Mouse (Mus musculus) kidney, adult 9 months (tissue): ENCODE results near the gene Rps6kl1.

ENCODE experiments used
- DNase-seq: peaks from one replicate; pipeline ENCODE4 v3.0.0; 2022

Gene Rps6kl1

GRCm38 (mm10) chr12:85101521-85102106 is 49.5 kb downstream of the Rps6kl1 start:
- DNase-seq: no peak

- no peak for DNase-seq
Observed at GRCm38 (mm10) chr12:85101001-85101400, 50.1 kb downstream of the Rps6kl1 start.

GRCm38 (mm10) chr12:85095859-85096258 is 55.2 kb downstream of the Rps6kl1 start:
- DNase-seq: no peak

- DNase-seq: no peak
Observed at GRCm38 (mm10) chr12:85095146-85095545, 55.9 kb downstream of the Rps6kl1 start.

GRCm38 (mm10) chr12:85094706-85095105 is 56.4 kb downstream of the Rps6kl1 start:
- DNase-seq: no peak

GRCm38 (mm10) chr12:85094010-85094409 is 57.1 kb downstream of the Rps6kl1 start:
- no peak for DNase-seq

GRCm38 (mm10) chr12:85092214-85092613 is 58.9 kb downstream of the Rps6kl1 start:
- DNase-seq: peak; percentile 76

- DNase-seq: no peak
Observed at GRCm38 (mm10) chr12:85091190-85091589, 59.9 kb downstream of the Rps6kl1 start.

GRCm38 (mm10) chr12:85087845-85088244 is 63.2 kb downstream of the Rps6kl1 start:
- no peak for DNase-seq
